Mouse (Mus musculus) MEL (cell line): ENCODE measurements at regions not wholly inside any gene's neighbourhood (a gene's known extent, or its start where the extent isn't known, plus 50 kb on each side); places are given as distances from the start of the nearest gene placed in this dataset.

Experiments
- DNase-seq: peaks from one replicate; pipeline ENCODE4 v3.0.0; 2011; ENCODE audit warnings: low read depth, low spot score
- H3K27ac ChIP-seq: 2 replicates; pipeline ENCODE4 v1.5.1; 2012; ENCODE audit warnings: low read depth, mild to moderate bottlenecking, control low read depth, low read length, moderate library complexity; ENCODE audit not compliant: control insufficient read depth
- H3K27me3 ChIP-seq, 2 experiments: fragments of 150-350 bp in 1 of 2; sonication (generic) in 1 of 2; 2 replicates each; pipeline ENCODE4 v1.6.1; 2012; ENCODE audit warnings: low read length in 2 of 2, mild to moderate bottlenecking in 2 of 2, improper control_type of control experiment in 1 of 2, moderate library complexity in 1 of 2; ENCODE audit not compliant: insufficient read depth in 2 of 2, control insufficient read depth in 1 of 2
- H3K36me3 ChIP-seq, 2 experiments: 2 replicates each; pipeline ENCODE4 v1.6.1; 2012 to 2014; ENCODE audit warnings: low read length in 2 of 2, improper control_type of control experiment in 1 of 2, inconsistent platforms in 1 of 2, mild to moderate bottlenecking in 1 of 2; ENCODE audit not compliant: insufficient read depth in 2 of 2, control insufficient read depth in 1 of 2
- H3K4me1 ChIP-seq, 2 experiments: fragments of 150-350 bp in 1 of 2; sonication (generic) in 1 of 2; 2 replicates each; pipeline ENCODE4 v1.6.1; 2012; ENCODE audit warnings: low read length in 2 of 2, improper control_type of control experiment in 1 of 2, mild to moderate bottlenecking in 1 of 2; ENCODE audit not compliant: insufficient read depth in 2 of 2, control insufficient read depth in 1 of 2
- H3K4me3 ChIP-seq, 2 experiments: fragments of 150-350 bp in 1 of 2; sonication (generic) in 1 of 2; 2 replicates each; pipeline ENCODE4 v1.5.1; 2012; ENCODE audit warnings: low read depth in 2 of 2, low read length in 2 of 2, mild to moderate bottlenecking in 2 of 2, moderate library complexity in 2 of 2, control low read depth in 1 of 2, improper control_type of control experiment in 1 of 2; ENCODE audit not compliant: control insufficient read depth in 1 of 2, insufficient read depth in 1 of 2
- H3K79me2 ChIP-seq: 2 replicates; pipeline ENCODE4 v1.6.1; 2012; ENCODE audit warnings: mild to moderate bottlenecking, low read length, moderate library complexity; ENCODE audit not compliant: control insufficient read depth, poor library complexity, insufficient read depth
- H3K9ac ChIP-seq: 2 replicates; pipeline ENCODE4 v1.6.1; 2012; ENCODE audit warnings: low read depth, mild to moderate bottlenecking, control low read depth, low read length, moderate library complexity; ENCODE audit not compliant: control insufficient read depth, poor library complexity, severe bottlenecking
- H3K9me3 ChIP-seq: fragments of 150-350 bp; sonication (generic); replicated peaks from 2 replicates; pipeline ENCODE4 v1.6.1; 2012; ENCODE audit warnings: mild to moderate bottlenecking, low read length, improper control_type of control experiment, moderate library complexity; ENCODE audit not compliant: insufficient read depth
- BHLHE40 ChIP-seq: IDR thresholded peaks from 2 replicates; pipeline ENCODE4 v1.6.1; 2012; ENCODE audit warnings: low read depth, mild to moderate bottlenecking, inconsistent platforms, low read length, improper control_type of control experiment, borderline replicate concordance
- CHD1 ChIP-seq: IDR thresholded peaks from 2 replicates; pipeline ENCODE4 v1.6.1; 2012; ENCODE audit warnings: low read depth, mild to moderate bottlenecking, inconsistent platforms, low read length, improper control_type of control experiment
- CHD2 ChIP-seq: IDR thresholded peaks from 2 replicates; pipeline ENCODE4 v1.6.1; 2011; ENCODE audit warnings: low read length, improper control_type of control experiment
- CTCF ChIP-seq, 3 experiments: IDR thresholded peaks in 2 of 3; conservative IDR thresholded peaks in 1 of 3; 2 replicates each; pipeline ENCODE4 v1.5.1; 2011 to 2012; ENCODE audit warnings: low read length in 3 of 3, low read depth in 2 of 3, mild to moderate bottlenecking in 2 of 3, improper control_type of control experiment in 1 of 3, inconsistent platforms in 1 of 3, mixed read lengths in 1 of 3, moderate library complexity in 1 of 3; ENCODE audit not compliant: control insufficient read depth in 1 of 3, insufficient read depth in 1 of 3, poor library complexity in 1 of 3, severe bottlenecking in 1 of 3
- ELF1 ChIP-seq: IDR thresholded peaks from 2 replicates; pipeline ENCODE4 v1.6.1; 2014; ENCODE audit warnings: low read depth, mild to moderate bottlenecking, inconsistent platforms, low read length, improper control_type of control experiment, moderate library complexity
- GABPA ChIP-seq: IDR thresholded peaks from 2 replicates; pipeline ENCODE4 v1.6.1; 2012; ENCODE audit warnings: low read depth, mild to moderate bottlenecking, inconsistent platforms, low read length, improper control_type of control experiment, moderate library complexity
- HCFC1 ChIP-seq: IDR thresholded peaks from 2 replicates; pipeline ENCODE4 v1.6.1; 2012; ENCODE audit warnings: low read depth, mild to moderate bottlenecking, inconsistent platforms, low read length, improper control_type of control experiment, moderate library complexity
- JUND ChIP-seq: IDR thresholded peaks from 2 replicates; pipeline ENCODE4 v1.6.1; 2011; ENCODE audit warnings: low read depth, mild to moderate bottlenecking, improper control_type of control experiment, low read length
- KAT2A ChIP-seq: conservative IDR thresholded peaks from 2 replicates; pipeline ENCODE4 v1.6.1; 2012; ENCODE audit warnings: low read depth, low read length, improper control_type of control experiment, inconsistent platforms
- MAFK ChIP-seq: IDR thresholded peaks from 2 replicates; pipeline ENCODE4 v1.6.1; 2011; ENCODE audit warnings: low read depth, mild to moderate bottlenecking, low read length, improper control_type of control experiment, borderline replicate concordance
- MXI1 ChIP-seq: IDR thresholded peaks from 2 replicates; pipeline ENCODE4 v1.6.1; 2011; ENCODE audit warnings: mild to moderate bottlenecking, low read depth, low read length, improper control_type of control experiment
- MYB ChIP-seq: IDR thresholded peaks from 2 replicates; pipeline ENCODE4 v1.6.1; 2011; ENCODE audit warnings: mild to moderate bottlenecking, low read depth, low read length, improper control_type of control experiment
- MYC ChIP-seq: IDR thresholded peaks from 2 replicates; pipeline ENCODE4 v1.6.1; 2011; ENCODE audit warnings: low read depth, mild to moderate bottlenecking, low read length, improper control_type of control experiment, moderate library complexity
- POLR2AphosphoS2 ChIP-seq: IDR thresholded peaks from 2 replicates; pipeline ENCODE4 v1.6.1; 2011; ENCODE audit warnings: low read length, improper control_type of control experiment
- POLR2AphosphoS5 ChIP-seq: IDR thresholded peaks from 2 replicates; pipeline ENCODE4 v1.6.1; 2012; ENCODE audit warnings: low read depth, borderline replicate concordance, mild to moderate bottlenecking, inconsistent platforms, low read length, moderate library complexity, mixed read lengths
- RCOR1 ChIP-seq: IDR thresholded peaks from 2 replicates; pipeline ENCODE4 v1.6.1; 2012; ENCODE audit warnings: low read depth, mild to moderate bottlenecking, inconsistent platforms, low read length, improper control_type of control experiment
- SIN3A ChIP-seq: IDR thresholded peaks from 2 replicates; pipeline ENCODE4 v1.6.1; 2012; ENCODE audit warnings: low read length, improper control_type of control experiment, inconsistent platforms
- SMC3 ChIP-seq: IDR thresholded peaks from 2 replicates; pipeline ENCODE4 v1.6.1; 2011; ENCODE audit warnings: low read depth, low read length, improper control_type of control experiment
- TAL1 ChIP-seq: IDR thresholded peaks from 2 replicates; pipeline ENCODE4 v1.6.1; 2012; ENCODE audit warnings: mild to moderate bottlenecking, inconsistent platforms, low read length, moderate library complexity, mixed read lengths
- TBP ChIP-seq: IDR thresholded peaks from 2 replicates; pipeline ENCODE4 v1.8.0; 2011; ENCODE audit warnings: low read depth, low read length, improper control_type of control experiment
- TCF12 ChIP-seq: IDR thresholded peaks from 2 replicates; pipeline ENCODE4 v1.6.1; 2014; ENCODE audit warnings: low read depth, mild to moderate bottlenecking, inconsistent platforms, low read length, improper control_type of control experiment, moderate library complexity
- USF2 ChIP-seq, 2 experiments: IDR thresholded peaks; 2 replicates each; pipeline ENCODE4 v1.6.1; 2011 to 2012; ENCODE audit warnings: improper control_type of control experiment in 2 of 2, low read length in 2 of 2, borderline replicate concordance in 1 of 2, inconsistent platforms in 1 of 2, low read depth in 1 of 2, mild to moderate bottlenecking in 1 of 2; ENCODE audit not compliant: insufficient read depth in 1 of 2
- ZC3H11A ChIP-seq: IDR thresholded peaks from 2 replicates; pipeline ENCODE4 v1.6.1; 2012; ENCODE audit warnings: low read depth, mild to moderate bottlenecking, inconsistent platforms, low read length, improper control_type of control experiment
- ZKSCAN1 ChIP-seq: IDR thresholded peaks from 2 replicates; pipeline ENCODE4 v1.6.1; 2012; ENCODE audit warnings: low read depth, mild to moderate bottlenecking, inconsistent platforms, low read length, improper control_type of control experiment, moderate library complexity
- ZMIZ1 ChIP-seq: IDR thresholded peaks from 2 replicates; pipeline ENCODE4 v1.6.1; 2012; ENCODE audit warnings: low read depth, mild to moderate bottlenecking, inconsistent platforms, low read length, improper control_type of control experiment, moderate library complexity

DNA sequence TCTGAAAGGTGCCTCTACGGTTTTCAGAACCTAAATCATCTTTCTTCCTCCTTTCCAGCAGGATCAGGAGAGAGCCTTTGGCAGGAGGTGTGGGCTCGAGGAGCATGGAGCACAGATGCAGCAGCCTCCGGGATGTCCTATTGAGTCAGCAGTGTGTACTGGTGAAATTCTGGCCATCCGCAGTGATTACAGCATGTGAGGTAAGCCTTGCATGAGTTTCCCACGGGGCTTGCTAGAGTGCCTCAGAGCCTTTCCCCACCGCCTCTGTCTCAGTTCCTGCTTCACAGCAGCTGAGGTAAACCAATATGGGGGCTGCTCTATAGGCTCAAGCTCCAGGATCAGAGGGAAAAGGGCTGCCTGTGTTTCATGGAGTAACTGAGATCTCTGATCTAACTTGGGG, 143.6 kb upstream of the Cdh13 start:
- Histone ChIP-seq H3K9me3 (no peaks in the 10 kb centered on the region), H3K27me3 (no peaks in the 10 kb centered on the region), H3K36me3 (no peaks in the 10 kb centered on the region), H3K27ac (no peak overlapping the region), H3K4me1 (no peaks in the 10 kb centered on the region)
- TF ChIP-seq MXI1 (no peak), SIN3A (no peak), KAT2A (no peak), ZC3H11A (no peak), USF2 (IDR thresholded peaks at IDR 0.05; ENCODE audit: borderline replicate concordance in 1 of 2, insufficient read depth in 1 of 2, low read depth in 1 of 2, low read length in 2 of 2) (no peak), CTCF (IDR thresholded peaks at IDR 0.05 in 2 of 3, conservative IDR thresholded peaks at IDR 0.05 in 1 of 3; ENCODE audit: control insufficient read depth in 1 of 3, insufficient read depth in 1 of 3, low read depth in 2 of 3, low read length in 3 of 3, poor library complexity in 1 of 3, severe bottlenecking in 1 of 3) (no peak), CHD2 (no peak), POLR2AphosphoS2 (no peak), ZKSCAN1 (no peak), ELF1 (no peak), JUND (no peak), HCFC1 (no peak), GABPA (no peak), RCOR1 (no peak)
- TF ChIP-seq, all 39 proteins: peak for 0
- H3K9ac ChIP-seq: no peak overlapping the region
- no peak overlapping the region for H3K4me3 ChIP-seq
- H3K79me2 ChIP-seq: no peaks in the 10 kb centered on the region
- DNase-seq: no peak

DNA sequence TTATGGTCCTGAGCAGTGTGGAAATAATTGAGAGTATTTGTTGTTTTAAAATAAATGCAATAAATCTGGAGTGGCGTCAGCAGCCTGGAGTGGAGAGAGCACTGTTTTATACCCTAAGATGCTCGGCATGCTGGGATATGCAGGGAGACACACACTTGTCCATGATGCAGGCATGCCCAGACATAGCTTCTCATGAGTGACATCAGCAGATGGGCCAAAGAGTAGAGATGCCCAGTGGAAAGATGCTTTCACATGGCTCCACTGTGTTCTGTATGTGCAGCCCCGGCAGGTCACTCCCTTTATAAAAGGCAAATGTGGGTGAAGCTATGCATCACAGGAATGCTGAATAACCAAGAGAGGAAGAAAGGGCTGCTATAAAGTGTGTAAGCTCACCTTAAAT, 145.7 kb upstream of the Cdh13 start:
- Histone ChIP-seq H3K4me3 (no peak overlapping the region), H3K9me3 (no peaks in the 10 kb centered on the region)

More for the DNA sequence above, 145.7 kb upstream of the Cdh13 start:
- H3K79me2 ChIP-seq: no peaks in the 10 kb centered on the region
- TF ChIP-seq RCOR1 (no peak), ZC3H11A (no peak), SMC3 (no peak), ELF1 (no peak), MAFK (no peak), ZMIZ1 (no peak), CHD2 (no peak), POLR2AphosphoS5 (no peak), MYB (no peak), USF2 (IDR thresholded peaks at IDR 0.05; ENCODE audit: borderline replicate concordance in 1 of 2, insufficient read depth in 1 of 2, low read depth in 1 of 2, low read length in 2 of 2) (no peak), MYC (no peak), CHD1 (no peak), TCF12 (no peak), BHLHE40 (no peak), TBP (no peak), GABPA (no peak), TAL1 (no peak), HCFC1 (no peak)
- H3K27ac ChIP-seq: no peak overlapping the region
- no peaks in the 10 kb centered on the region for H3K27me3 ChIP-seq
- no peaks in the 10 kb centered on the region for H3K36me3 ChIP-seq
- H3K9ac ChIP-seq: no peak overlapping the region
- no peaks in the 10 kb centered on the region for H3K4me1 ChIP-seq
- DNase-seq: no peak
